In genomic region chr12:8674377-8674864, GRCm38 (mm10) we compare ENCODE assay signal across 8 mouse cellular contexts. TPM values are rescaled to one million over a fixed set of nuclear protein-coding genes. Genes with fewer than 3 reads are reported as not detected.
DNase-seq lines count a peak whose midpoint lies in the region; ATAC-seq and TF ChIP-seq lines count a peak whose summit lies in the region.

No protein-coding gene starts in this region.

- H3K9ac ChIP-seq in MEL (ENCODE audit: control insufficient read depth, low read depth, low read length, poor library complexity, severe bottlenecking): peak overlapping the region; percentile 99
- peak overlapping the region; percentile 100 for H3K9ac ChIP-seq in lung, embryonic 14.5 days
- peak overlapping the region; percentile 99 for H3K9ac ChIP-seq in neural tube, embryonic 13.5 days

- TF ChIP-seq EP300 in MEL (IDR thresholded peaks at IDR 0.05; ENCODE audit: low read depth in 1 of 2, low read length in 2 of 2): no peak

- no peaks in the 10 kb centered on the region for H3K9me3 ChIP-seq in MEL (replicated peaks; ENCODE audit: insufficient read depth, low read length)
- no peaks in the 10 kb centered on the region for H3K9me3 ChIP-seq in lung, embryonic 14.5 days (ENCODE audit: low read depth, low read length)
- no peaks in the 10 kb centered on the region for H3K9me3 ChIP-seq in neural tube, embryonic 13.5 days

- H3K4me2 ChIP-seq in lung, embryonic 14.5 days: peak overlapping the region; percentile 71
- H3K4me2 ChIP-seq in neural tube, embryonic 13.5 days: peak overlapping the region; percentile 94

- peak; percentile 88 for ATAC-seq in lung, embryonic 14.5 days (ENCODE audit: insufficient read depth)
- ATAC-seq in neural tube, embryonic 13.5 days (ENCODE audit: low read depth): peak; percentile 87

- no peak for TF ChIP-seq CTCF in MEL (IDR thresholded peaks at IDR 0.05 in 2 of 3, conservative IDR thresholded peaks at IDR 0.05 in 1 of 3; ENCODE audit: control insufficient read depth in 1 of 3, insufficient read depth in 1 of 3, low read depth in 2 of 3, low read length in 3 of 3, poor library complexity in 1 of 3, severe bottlenecking in 1 of 3)
- no peak for TF ChIP-seq CTCF in lung, embryonic 14.5 days (IDR thresholded peaks at IDR 0.05; ENCODE audit: low read depth)

- no peak for TF ChIP-seq RAD21 in MEL (IDR thresholded peaks at IDR 0.05; ENCODE audit: low read depth, low read length)

- 0% methylated on average over 37 of the region's 62 CpGs for WGBS in lung, embryonic 14.5 days
- WGBS in neural tube, embryonic 13.5 days: under 1% methylated on average over 30 of the region's 62 CpGs

- TF ChIP-seq POLR2A in MEL (IDR thresholded peaks at IDR 0.05; ENCODE audit: control insufficient read depth in 1 of 2, insufficient read depth in 1 of 2, low read depth in 1 of 2, low read length in 2 of 2, poor library complexity in 1 of 2): no peak

- H3K4me1 ChIP-seq in MEL (ENCODE audit: control insufficient read depth in 1 of 2, insufficient read depth in 2 of 2, low read length in 2 of 2): peaks cover 9 to 11% of the 10 kb centered on the region in 2 experiments
- H3K4me1 ChIP-seq in lung, embryonic 14.5 days (ENCODE audit: insufficient read depth): peaks cover 20% of the 10 kb centered on the region
- H3K4me1 ChIP-seq in neural tube, embryonic 13.5 days (replicated peaks): peaks cover 34% of the 10 kb centered on the region

- H3K4me3 ChIP-seq in MEL (ENCODE audit: control insufficient read depth in 1 of 2, insufficient read depth in 1 of 2, low read depth in 2 of 2, low read length in 2 of 2): peak overlapping the region; percentile 77 to 97
- H3K4me3 ChIP-seq in lung, embryonic 14.5 days (ENCODE audit: low read depth, low read length): peak overlapping the region; percentile 92
- peak overlapping the region; percentile 86 for H3K4me3 ChIP-seq in neural tube, embryonic 13.5 days

- peaks cover 11 to 26% of the 10 kb centered on the region in 2 experiments for H3K36me3 ChIP-seq in MEL (ENCODE audit: control insufficient read depth in 1 of 2, insufficient read depth in 2 of 2, low read length in 2 of 2)
- no peaks in the 10 kb centered on the region for H3K36me3 ChIP-seq in lung, embryonic 14.5 days (ENCODE audit: insufficient read depth)
- H3K36me3 ChIP-seq in neural tube, embryonic 13.5 days: no peaks in the 10 kb centered on the region

- H3K27ac ChIP-seq in MEL (ENCODE audit: control insufficient read depth, low read depth, low read length): peak overlapping the region; percentile 88
- H3K27ac ChIP-seq in lung, embryonic 14.5 days (ENCODE audit: low read depth): peak overlapping the region; percentile 96
- peak overlapping the region; percentile 99 for H3K27ac ChIP-seq in neural tube, embryonic 13.5 days (replicated peaks)

- DNase-seq in A20 (ENCODE audit: low read depth, low spot score) (peak; percentile 79), MEL (ENCODE audit: low read depth, low spot score) (peak; percentile 56)
- peak; percentile 83 for DNase-seq in embryo, embryonic 11 days
- peak; percentile 37 to 58 for DNase-seq in heart, adult 9 months (ENCODE audit: low spot score in 2 of 2)
- DNase-seq in kidney, postnatal 14 days: peak; percentile 77
- DNase-seq in lung, embryonic 14.5 days: peak; percentile 68
- peak; percentile 69 to 74 for DNase-seq in thymus, postnatal 10 days (ENCODE audit: low spot score in 2 of 2)

- H3K79me2 ChIP-seq in MEL (ENCODE audit: control insufficient read depth, insufficient read depth, low read length, poor library complexity): peaks cover 44% of the 10 kb centered on the region

- H3K27me3 ChIP-seq in MEL (ENCODE audit: control insufficient read depth in 1 of 2, insufficient read depth in 2 of 2, low read length in 2 of 2): no peaks in the 10 kb centered on the region
- H3K27me3 ChIP-seq in lung, embryonic 14.5 days (ENCODE audit: insufficient read depth, low read length): no peaks in the 10 kb centered on the region
- H3K27me3 ChIP-seq in neural tube, embryonic 13.5 days: no peaks in the 10 kb centered on the region

TF ChIP-seq in MEL, 35 proteins besides CTCF, POLR2A, EP300 and RAD21:
- TF ChIP-seq MXI1 (IDR thresholded peaks at IDR 0.05; ENCODE audit: low read depth, low read length): 0 out of 2 replicates have a peak, but pooled peaks have one; percentile 12
- no peak for TF ChIP-seq MAX (IDR thresholded peaks at IDR 0.05; ENCODE audit: low read length)
- TF ChIP-seq MAFK (IDR thresholded peaks at IDR 0.05; ENCODE audit: borderline replicate concordance, low read depth, low read length): no peak
- TF ChIP-seq TCF12 (IDR thresholded peaks at IDR 0.05; ENCODE audit: low read depth, low read length): 0 out of 2 replicates have a peak, but pooled peaks have one; percentile 22
- TF ChIP-seq MYC (IDR thresholded peaks at IDR 0.05; ENCODE audit: low read depth, low read length): no peak
- TF ChIP-seq TAL1 (IDR thresholded peaks at IDR 0.05; ENCODE audit: low read length): no peak
- TF ChIP-seq MAZ (IDR thresholded peaks at IDR 0.05; ENCODE audit: low read depth, low read length): peak; percentile 48
- TF ChIP-seq ZNF384 (IDR thresholded peaks at IDR 0.05; ENCODE audit: low read depth, low read length): no peak

RNA-seq across cellular contexts. Expression of gene Pum2, which starts 0.5 kb away (rescaled TPM):
- total RNA-seq in MEL (2012; rRNA removed): 62.9 and 67.7 TPM in 2 replicates
- polyA plus RNA-seq in MEL (2012; ENCODE audit: insufficient read depth in 1 of 2, insufficient read length in 2 of 2, low read depth in 1 of 2, low replicate concordance in 2 of 2, missing spikeins in 1 of 2): 100 to 1,000 TPM in 1 of 2 experiments, 10 to 100 TPM in 1; 87.8 to 140 TPM
- 64.2 and 64.5 TPM in 2 replicates for polyA plus RNA-seq in lung, embryonic 14.5 days (2014; fragmentation: Nextera tagmentation; extraction: Ambion mirVana)
- 40.9 and 43.8 TPM in 2 replicates for polyA plus RNA-seq in neural tube, embryonic 13.5 days (2015; fragmentation: Nextera tagmentation; extraction: Ambion mirVana)

Comparison
In these comparisons a context has a peak if more than half of its experiments do, and no peak if none do; other contexts are left out.
1. Peak in every context shown above with its lines: DNase-seq, ATAC-seq, H3K4me3 ChIP-seq and H3K27ac ChIP-seq.